Mouse (Mus musculus) bone marrow macrophage, adult 2 months (primary cell): ENCODE results near the gene Gpm6a. TPM values are rescaled to one million over a fixed set of nuclear protein-coding genes. Genes with fewer than 3 reads are reported as not detected.

ENCODE experiments used
- H3K27ac ChIP-seq: 2 replicates; pipeline ENCODE4 v1.5.1; 2012; ENCODE audit warnings: low read depth, low read length; ENCODE audit not compliant: insufficient read depth
- H3K4me1 ChIP-seq: 2 replicates; pipeline ENCODE4 v1.6.1; 2012; ENCODE audit warnings: low read length; ENCODE audit not compliant: control insufficient read depth, insufficient read depth
- H3K4me3 ChIP-seq: 2 replicates; pipeline ENCODE4 v1.5.1; 2012; ENCODE audit warnings: mild to moderate bottlenecking, low read length, moderate library complexity; ENCODE audit not compliant: insufficient read depth
- CTCF ChIP-seq: IDR thresholded peaks from 2 replicates; pipeline ENCODE4 v1.5.1; 2012; ENCODE audit warnings: low read depth, mild to moderate bottlenecking, low read length, moderate library complexity
- POLR2A ChIP-seq: IDR thresholded peaks from 2 replicates; pipeline ENCODE4 v1.6.1; 2012; ENCODE audit warnings: mild to moderate bottlenecking, low read depth, low read length, borderline replicate concordance
- polyA plus RNA-seq: library from polyadenylated mRNA; stranded (reverse); fragments of >200 nt; gene quantifications from 2 replicates; pipeline ENCODE4 v1.2.4, GENCODE M21; 2012; ENCODE audit not compliant: missing spikeins, insufficient read depth, insufficient read length

Gene Gpm6a
- polyA plus RNA-seq, 1 experiment, result not detected

DNA sequence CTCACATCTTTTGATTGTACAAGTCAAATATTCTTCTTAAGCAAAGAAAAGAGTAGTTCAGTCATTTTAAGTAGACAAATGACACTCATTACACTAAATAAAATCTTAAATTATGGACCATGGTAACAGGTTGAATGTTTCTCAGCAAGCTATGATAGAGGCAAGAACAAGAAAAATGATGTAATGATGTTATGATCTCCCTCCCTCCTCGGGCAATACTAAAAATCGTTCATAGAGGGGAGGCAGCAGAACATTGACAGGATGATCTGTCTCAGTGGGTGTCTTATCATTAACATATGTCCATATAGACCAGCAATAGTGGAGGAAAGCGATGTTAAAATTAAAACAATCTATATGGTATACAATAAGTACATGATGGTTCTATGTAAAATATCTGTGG, 2.1 kb downstream of the Gpm6a start:
- TF ChIP-seq POLR2A (no peak), CTCF (no peak)
- Histone ChIP-seq H3K4me1 (no peaks in the 10 kb centered on the region), H3K27ac (no peak overlapping the region), H3K4me3 (no peak overlapping the region)

DNA sequence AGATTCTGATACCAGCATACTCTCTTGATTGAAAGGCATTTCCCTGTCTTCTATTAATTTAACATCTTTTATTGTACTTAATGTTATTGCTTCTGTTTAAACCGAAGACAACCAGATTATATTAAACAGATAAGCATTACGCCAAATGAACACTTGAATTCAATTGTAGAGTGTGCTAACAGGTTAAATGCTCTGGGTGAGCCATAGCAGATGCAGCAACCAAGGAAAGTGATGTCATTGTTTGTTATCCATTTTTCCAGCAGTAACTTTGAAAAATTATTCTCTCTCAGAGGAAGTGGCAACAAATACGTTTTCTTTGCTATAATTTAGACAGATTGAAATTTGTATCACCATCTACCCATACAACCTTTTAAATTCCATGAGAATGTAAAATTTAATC, 2.9 kb downstream of the Gpm6a start:
- H3K4me3 ChIP-seq, result no peak overlapping the region
- H3K27ac ChIP-seq, result no peak overlapping the region
- H3K4me1 ChIP-seq, result no peaks in the 10 kb centered on the region
- TF ChIP-seq CTCF (no peak), POLR2A (no peak)

DNA sequence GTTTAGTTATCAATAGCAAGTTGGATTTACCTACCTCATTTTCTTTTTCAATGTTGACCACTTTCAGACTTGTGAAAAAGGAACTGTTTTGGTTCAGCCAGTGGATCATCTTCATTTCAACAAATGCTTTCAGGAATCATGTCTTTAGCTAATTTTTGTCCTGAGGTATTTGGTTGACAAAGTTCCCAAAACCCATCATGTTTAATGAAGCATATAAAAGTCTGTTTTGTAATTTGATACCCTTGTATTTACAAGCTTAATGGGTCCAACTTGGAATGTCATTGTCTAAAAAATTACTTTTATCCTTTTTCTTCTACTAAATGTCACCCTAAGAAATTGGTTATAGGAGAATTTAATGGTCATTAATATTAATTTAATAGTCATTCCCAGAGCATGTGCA, 6.9 kb downstream of the Gpm6a start:
- H3K27ac ChIP-seq, result no peak overlapping the region
- TF ChIP-seq CTCF (no peak), POLR2A (no peak)
- no peaks in the 10 kb centered on the region for H3K4me1 ChIP-seq
- no peak overlapping the region for H3K4me3 ChIP-seq

DNA sequence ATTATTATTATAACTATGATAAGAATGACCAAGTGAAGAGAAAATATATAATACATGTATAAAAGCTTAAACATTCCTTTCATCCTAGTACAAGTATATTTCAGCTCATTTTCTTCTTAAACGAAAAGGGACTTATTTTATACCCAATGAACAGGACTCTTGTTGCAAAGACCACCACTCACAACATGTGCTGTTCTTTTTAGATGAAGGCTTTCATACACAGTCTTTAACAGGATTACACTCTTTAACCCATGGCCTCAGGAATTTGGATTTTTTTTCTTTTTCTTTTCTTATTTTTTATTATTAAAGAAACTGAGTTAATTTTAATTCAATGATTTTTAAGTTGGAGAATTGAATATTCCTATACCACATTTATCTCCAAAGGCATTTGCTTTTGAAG, 20.4 kb downstream of the Gpm6a start:
- Histone ChIP-seq H3K27ac (no peak overlapping the region), H3K4me1 (no peaks in the 10 kb centered on the region), H3K4me3 (no peak overlapping the region)
- TF ChIP-seq CTCF (no peak), POLR2A (no peak)

DNA sequence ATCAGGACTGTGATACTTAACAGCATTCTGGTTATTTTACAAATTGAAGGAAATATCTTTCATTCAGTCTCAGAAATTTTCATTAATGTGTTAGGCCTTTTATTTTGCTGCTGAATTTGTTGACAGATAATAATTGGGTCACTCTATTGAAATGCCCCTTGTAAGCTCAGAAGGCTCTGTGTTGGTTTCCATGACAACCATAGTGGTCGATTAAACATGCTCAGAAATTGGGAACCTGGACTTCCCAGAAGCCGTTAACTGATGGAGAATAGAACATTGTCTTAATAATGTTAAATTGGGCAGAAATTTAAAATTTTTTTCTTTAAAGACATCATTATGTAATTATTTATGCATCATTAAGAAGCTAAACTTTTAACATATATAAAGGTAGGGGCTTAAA, 20.9 kb downstream of the Gpm6a start:
- no peak for TF ChIP-seq POLR2A
- no peak for TF ChIP-seq CTCF
- Histone ChIP-seq H3K4me1 (no peaks in the 10 kb centered on the region), H3K27ac (no peak overlapping the region), H3K4me3 (no peak overlapping the region)

DNA sequence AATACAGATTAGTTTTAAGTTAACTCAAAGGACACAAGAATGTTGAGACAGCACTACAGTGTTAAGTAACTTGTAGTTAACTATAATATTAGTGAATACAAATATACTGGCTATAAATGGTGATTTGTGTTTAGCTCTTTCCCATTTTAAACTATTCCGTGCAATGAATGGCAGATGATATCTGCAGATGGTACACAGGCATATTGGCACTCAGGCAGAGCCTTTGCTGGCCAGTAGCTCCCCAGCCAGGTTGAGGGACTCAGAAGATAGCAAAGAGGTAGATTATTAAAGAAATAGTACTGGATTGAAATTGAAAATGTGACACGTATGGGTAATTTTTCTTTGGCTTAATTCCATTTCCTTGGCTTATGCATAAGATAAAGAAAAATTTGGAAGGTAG, 21.3 kb downstream of the Gpm6a start:
- Histone ChIP-seq H3K4me1 (no peaks in the 10 kb centered on the region), H3K4me3 (no peak overlapping the region), H3K27ac (no peak overlapping the region)
- no peak for TF ChIP-seq CTCF
- no peak for TF ChIP-seq POLR2A

DNA sequence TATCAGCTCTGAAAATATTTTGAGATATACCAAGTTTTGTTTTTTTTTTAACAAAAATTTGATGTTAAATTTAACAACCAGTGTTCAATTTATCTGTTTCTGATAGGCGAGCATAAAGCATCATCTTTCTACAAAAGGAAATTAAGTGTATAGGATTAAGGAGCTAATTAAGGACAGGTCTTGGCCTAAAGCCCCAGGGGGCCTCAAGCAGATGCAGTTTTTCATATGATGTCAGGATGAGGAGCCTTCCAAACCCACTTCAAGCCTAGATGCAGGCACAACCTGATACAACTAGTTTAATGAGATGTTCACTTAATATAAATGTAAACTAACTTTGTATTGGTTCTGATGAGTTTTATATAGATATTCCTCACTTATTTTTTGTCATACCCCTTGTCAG, 22.0 kb downstream of the Gpm6a start:
- TF ChIP-seq CTCF, result no peak
- no peak for TF ChIP-seq POLR2A
- H3K4me3 ChIP-seq, result no peak overlapping the region
- no peaks in the 10 kb centered on the region for H3K4me1 ChIP-seq
- no peak overlapping the region for H3K27ac ChIP-seq

DNA sequence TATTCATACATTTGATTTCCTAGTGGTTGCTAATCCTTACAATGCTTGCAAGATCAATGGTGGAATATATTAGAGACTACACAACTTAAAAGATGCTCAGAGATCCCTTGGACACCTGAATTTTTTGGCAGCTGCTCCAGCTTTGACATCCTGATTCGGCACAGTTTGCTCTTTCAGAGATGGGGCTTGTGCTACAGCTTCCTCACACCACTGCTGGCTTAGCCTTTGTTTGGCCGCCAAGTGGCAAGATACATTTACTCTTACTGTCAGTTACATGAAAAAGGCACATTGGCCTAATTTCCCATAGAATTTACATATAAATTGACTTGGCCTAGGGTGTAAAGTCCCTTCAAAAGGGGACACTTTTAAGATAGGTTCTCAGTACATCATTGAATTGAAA, 32.1 kb downstream of the Gpm6a start:
- Histone ChIP-seq H3K27ac (no peak overlapping the region), H3K4me3 (no peak overlapping the region)
- no peak for TF ChIP-seq POLR2A
- TF ChIP-seq CTCF, result no peak

DNA sequence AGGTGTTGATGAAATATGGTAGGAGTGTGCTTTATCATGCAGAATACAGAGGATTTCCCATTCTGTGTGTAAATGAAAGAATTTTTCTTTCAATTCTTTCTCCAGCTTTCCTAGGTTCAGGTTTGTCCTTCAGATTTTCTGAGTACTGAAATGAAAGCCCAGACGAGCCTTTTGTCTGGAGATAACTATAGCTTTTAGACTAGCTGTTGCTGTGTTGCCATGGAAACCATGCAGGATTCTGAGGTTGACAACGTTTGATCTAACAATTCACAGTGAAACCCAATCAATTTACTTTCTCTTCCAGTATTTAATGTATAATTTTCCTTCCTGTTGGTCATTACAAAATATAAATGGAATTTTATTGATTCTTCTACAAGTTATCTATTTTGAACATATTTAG, 34.5 kb downstream of the Gpm6a start:
- no peak for TF ChIP-seq POLR2A
- TF ChIP-seq CTCF, result no peak
- H3K4me3 ChIP-seq, result no peak overlapping the region
- H3K4me1 ChIP-seq, result no peaks in the 10 kb centered on the region
- H3K27ac ChIP-seq, result no peak overlapping the region

More for the DNA sequence above, 32.1 kb downstream of the Gpm6a start:
- no peaks in the 10 kb centered on the region for H3K4me1 ChIP-seq

DNA sequence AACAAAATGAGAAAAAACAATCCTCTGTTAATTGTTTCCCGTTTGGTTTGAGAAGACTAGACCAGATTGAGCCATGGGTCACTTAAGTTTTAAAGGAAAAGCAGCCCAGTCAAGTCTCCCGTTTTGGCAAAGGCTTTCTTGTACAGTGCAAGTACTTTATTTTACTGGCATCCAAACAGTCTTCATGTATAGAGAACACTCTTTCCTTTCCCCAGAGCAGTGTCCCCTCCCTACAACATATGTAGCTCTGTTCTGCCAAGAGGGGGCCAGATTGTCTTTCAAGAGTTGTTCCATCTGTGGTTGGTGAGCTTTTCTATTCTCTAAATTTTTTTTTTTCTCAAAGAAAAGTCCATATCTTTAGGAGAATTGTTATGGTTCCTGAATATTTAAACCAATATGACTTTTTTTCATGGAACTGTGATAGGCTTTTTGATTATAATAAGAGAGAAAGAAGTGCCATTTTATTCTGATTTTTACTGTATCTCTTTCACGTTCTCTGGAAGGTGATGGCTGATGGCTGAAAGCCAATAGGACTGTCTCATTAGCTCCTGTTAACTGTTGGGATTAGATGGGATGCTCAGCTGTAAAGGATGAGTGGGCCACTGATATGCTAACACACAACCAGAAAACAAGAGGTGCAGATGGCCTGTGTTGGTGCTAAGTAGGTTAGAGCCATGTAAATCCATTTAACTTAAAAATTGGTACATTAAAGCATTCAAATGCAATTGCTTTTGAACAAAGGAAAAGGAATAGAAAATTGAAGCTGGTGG, 37.4 kb downstream of the Gpm6a start:
- no peak overlapping the region for H3K27ac ChIP-seq
- no peak overlapping the region for H3K4me3 ChIP-seq
- H3K4me1 ChIP-seq, result no peaks in the 10 kb centered on the region
- TF ChIP-seq POLR2A (no peak), CTCF (no peak)

DNA sequence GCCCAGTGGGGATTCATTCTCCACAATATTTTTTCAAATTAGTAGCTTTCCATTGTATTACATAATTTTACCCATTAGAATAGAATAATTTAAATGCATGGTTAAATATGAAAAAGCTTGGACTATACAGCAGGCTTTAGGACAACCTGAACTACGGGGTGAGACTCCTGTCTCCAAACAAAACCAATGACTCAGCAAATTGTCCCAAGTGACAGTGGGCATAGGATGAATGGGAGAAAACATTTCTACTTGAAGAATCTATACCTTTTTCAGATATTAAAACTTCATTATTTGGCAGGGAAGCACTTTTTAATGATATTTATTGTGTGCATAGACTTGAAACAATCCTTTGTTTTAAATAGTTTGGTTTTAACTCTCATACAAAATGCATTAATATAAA, 41.0 kb downstream of the Gpm6a start:
- Histone ChIP-seq H3K27ac (no peak overlapping the region), H3K4me1 (no peaks in the 10 kb centered on the region), H3K4me3 (no peak overlapping the region)
- TF ChIP-seq POLR2A (no peak), CTCF (no peak)
